Mouse (Mus musculus): ENCODE measurements around the gene Zmiz1. TPM values are rescaled to one million over a fixed set of nuclear protein-coding genes. Genes with fewer than 3 reads are reported as not detected.

Zmiz1 gene
- polyA plus RNA-seq, 1 experiment from 2014 or later, result 21.2 TPM

DNA sequence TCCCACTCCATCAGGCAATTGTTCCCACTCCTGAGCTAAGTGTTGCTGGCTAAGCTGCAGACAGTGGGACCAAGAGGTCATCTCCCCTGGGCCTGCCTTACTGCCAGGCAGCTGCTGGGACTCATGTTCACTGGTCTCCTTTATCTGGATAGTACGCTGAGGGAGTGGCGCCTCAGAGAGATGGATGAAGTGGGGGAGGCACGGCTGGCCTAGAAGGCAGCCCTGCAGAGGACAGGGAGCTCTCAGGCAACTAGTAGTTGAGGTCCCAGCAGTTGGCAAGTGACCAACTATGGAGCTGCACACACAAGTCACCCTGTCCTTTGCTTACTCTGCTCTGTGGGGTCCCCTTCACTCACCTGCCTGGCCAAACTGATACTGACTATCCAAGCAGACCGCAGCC lies 251.1 kb downstream of the Zmiz1 start:
- peak overlapping the region; percentile 20 for H3K27ac ChIP-seq (ENCODE audit: low read length)
- H3K4me3 ChIP-seq (ENCODE audit: low read length), result no peak overlapping the region
- H3K9me3 ChIP-seq (ENCODE audit: control insufficient read depth, low read length), result no peaks in the 10 kb centered on the region
- no peak overlapping the region for H3K4me2 ChIP-seq (ENCODE audit: low read depth, low read length)
- ATAC-seq, result peak; percentile 36
- no peaks in the 10 kb centered on the region for H3K27me3 ChIP-seq (replicated peaks; ENCODE audit: control insufficient read depth, insufficient read depth, low read length)
- 25% methylated on average over 4 of the region's 4 CpGs for WGBS
- H3K4me1 ChIP-seq (ENCODE audit: control insufficient read depth, insufficient read depth, low read length), result peaks cover 45% of the 10 kb centered on the region
- H3K36me3 ChIP-seq (ENCODE audit: control insufficient read depth, insufficient read depth, low read length), result no peaks in the 10 kb centered on the region; the same call in 1 of the 2 replicates
- peak overlapping the region; percentile 5; the same call in 1 of the 2 replicates for H3K9ac ChIP-seq (ENCODE audit: low read depth, low read length)

DNA sequence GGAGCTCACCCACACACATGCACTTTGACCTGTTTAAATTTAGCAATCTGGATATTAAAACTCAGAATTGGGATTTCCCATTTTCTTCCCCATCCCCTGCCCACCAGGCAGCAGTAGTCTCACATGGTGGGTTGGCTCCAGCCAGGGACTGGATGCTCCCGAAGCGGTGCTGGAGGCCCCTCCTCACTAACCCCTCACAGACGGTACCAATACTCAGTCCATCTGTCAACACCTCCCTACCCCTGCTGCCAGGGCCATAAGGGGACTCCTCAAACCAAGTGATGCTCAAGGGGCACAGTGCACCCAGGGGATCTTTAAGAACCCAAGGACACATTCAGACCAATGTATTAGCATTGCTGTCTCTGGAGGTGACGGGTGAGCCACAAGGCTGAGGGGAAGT lies 251.7 kb downstream of the Zmiz1 start:
- peak; percentile 5 for ATAC-seq
- peak overlapping the region; percentile 25; the same call in 1 of the 2 replicates for H3K9ac ChIP-seq (ENCODE audit: low read depth, low read length)

DNA sequence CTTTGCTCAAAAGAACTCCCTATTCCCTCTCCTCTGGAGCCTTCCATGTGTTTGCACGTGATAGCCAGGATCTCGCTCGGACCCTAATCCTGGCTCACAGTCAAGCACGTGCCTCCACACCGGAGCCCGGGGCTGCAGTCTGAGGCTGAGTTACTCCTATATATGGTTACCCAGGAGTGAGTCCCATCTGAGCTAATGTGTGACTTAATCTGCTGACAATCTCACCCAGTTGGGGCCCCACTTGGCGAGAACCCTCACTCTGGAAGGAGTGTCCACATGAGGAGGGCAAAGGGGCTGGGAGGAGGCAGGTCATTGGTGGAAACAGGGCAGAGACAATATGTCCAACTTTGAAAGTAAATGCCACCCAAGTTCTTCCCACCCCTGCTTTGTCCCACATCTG lies 252.2 kb downstream of the Zmiz1 start:
- ATAC-seq, result peak; percentile 86
- peak overlapping the region; percentile 27; the same call in 1 of the 2 replicates for H3K4me2 ChIP-seq (ENCODE audit: low read depth, low read length)
- peak overlapping the region; percentile 81 for H3K27ac ChIP-seq (ENCODE audit: low read length)
- H3K36me3 ChIP-seq (ENCODE audit: control insufficient read depth, insufficient read depth, low read length), result no peaks in the 10 kb centered on the region; the same call in 1 of the 2 replicates
- peak overlapping the region; percentile 25; the same call in 1 of the 2 replicates for H3K9ac ChIP-seq (ENCODE audit: low read depth, low read length)
- H3K9me3 ChIP-seq (ENCODE audit: control insufficient read depth, low read length), result no peaks in the 10 kb centered on the region
- no peak overlapping the region for H3K4me3 ChIP-seq (ENCODE audit: low read length)
- H3K4me1 ChIP-seq (ENCODE audit: control insufficient read depth, insufficient read depth, low read length), result peaks cover 45% of the 10 kb centered on the region
- 26% methylated on average over 7 of the region's 7 CpGs for WGBS
- no peaks in the 10 kb centered on the region for H3K27me3 ChIP-seq (replicated peaks; ENCODE audit: control insufficient read depth, insufficient read depth, low read length)

More for the DNA sequence above, 251.7 kb downstream of the Zmiz1 start:
- no peaks in the 10 kb centered on the region for H3K9me3 ChIP-seq (ENCODE audit: control insufficient read depth, low read length)
- H3K27me3 ChIP-seq (replicated peaks; ENCODE audit: control insufficient read depth, insufficient read depth, low read length), result no peaks in the 10 kb centered on the region
- peak overlapping the region; percentile 81 for H3K27ac ChIP-seq (ENCODE audit: low read length)
- no peak overlapping the region for H3K4me2 ChIP-seq (ENCODE audit: low read depth, low read length)
- no peaks in the 10 kb centered on the region; the same call in 1 of the 2 replicates for H3K36me3 ChIP-seq (ENCODE audit: control insufficient read depth, insufficient read depth, low read length)
- H3K4me1 ChIP-seq (ENCODE audit: control insufficient read depth, insufficient read depth, low read length), result peaks cover 45% of the 10 kb centered on the region
- 55% methylated on average over 4 of the region's 4 CpGs for WGBS
- no peak overlapping the region for H3K4me3 ChIP-seq (ENCODE audit: low read length)

DNA sequence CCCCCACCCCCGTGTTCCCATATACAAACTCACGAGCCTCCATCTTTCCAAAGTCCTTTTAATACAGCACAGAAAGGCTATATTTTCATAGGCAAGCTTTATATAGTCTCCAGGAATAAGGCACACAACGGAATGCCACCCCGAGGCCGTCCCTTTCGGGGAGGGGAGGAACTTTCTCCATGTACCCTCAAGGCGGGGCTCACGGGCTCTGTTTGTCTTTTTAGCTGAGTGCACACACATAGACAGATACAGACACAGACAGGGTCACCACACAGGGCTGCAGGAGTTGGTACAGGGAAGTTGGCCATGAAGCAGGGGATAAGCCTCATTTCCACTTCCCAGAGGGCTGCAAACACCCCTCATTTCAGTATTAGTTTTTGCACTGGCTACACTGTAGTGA lies 252.6 kb downstream of the Zmiz1 start:
- H3K4me2 ChIP-seq (ENCODE audit: low read depth, low read length), result peak overlapping the region; percentile 27; the same call in 1 of the 2 replicates
- H3K9ac ChIP-seq (ENCODE audit: low read depth, low read length), result peak overlapping the region; percentile 25; the same call in 1 of the 2 replicates
- H3K4me1 ChIP-seq (ENCODE audit: control insufficient read depth, insufficient read depth, low read length), result peaks cover 45% of the 10 kb centered on the region
- 42% methylated on average over 8 of the region's 8 CpGs for WGBS
- no peaks in the 10 kb centered on the region; the same call in 1 of the 2 replicates for H3K36me3 ChIP-seq (ENCODE audit: control insufficient read depth, insufficient read depth, low read length)
- H3K27me3 ChIP-seq (replicated peaks; ENCODE audit: control insufficient read depth, insufficient read depth, low read length), result no peaks in the 10 kb centered on the region
- peak overlapping the region; percentile 81 for H3K27ac ChIP-seq (ENCODE audit: low read length)
- H3K9me3 ChIP-seq (ENCODE audit: control insufficient read depth, low read length), result no peaks in the 10 kb centered on the region
- peak; percentile 51 for ATAC-seq
- H3K4me3 ChIP-seq (ENCODE audit: low read length), result no peak overlapping the region

DNA sequence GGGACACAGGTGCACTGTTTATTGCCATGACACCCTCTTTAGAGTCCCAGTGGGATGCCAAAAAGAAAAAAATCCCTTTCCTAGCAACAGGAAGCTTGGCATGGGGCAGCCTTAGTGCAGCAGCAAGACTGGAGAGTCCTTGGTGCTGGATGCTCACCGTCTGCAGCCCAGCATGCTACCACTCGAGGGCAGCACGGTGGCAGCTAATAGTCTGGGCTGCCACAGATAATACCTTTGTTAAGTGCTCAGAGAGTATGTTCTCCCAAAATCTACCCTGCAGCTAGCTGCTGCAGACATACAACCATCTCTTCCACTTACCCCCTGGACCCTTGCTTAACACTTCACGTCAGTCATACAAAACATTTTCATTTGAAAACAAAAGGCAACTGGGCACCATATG lies 254.5 kb downstream of the Zmiz1 start:
- Histone ChIP-seq H3K9me3 (ENCODE audit: control insufficient read depth, low read length) (no peaks in the 10 kb centered on the region), H3K4me3 (ENCODE audit: low read length) (no peak overlapping the region), H3K27ac (ENCODE audit: low read length) (no peak overlapping the region), H3K36me3 (ENCODE audit: control insufficient read depth, insufficient read depth, low read length) (no peaks in the 10 kb centered on the region; the same call in 1 of the 2 replicates), H3K27me3 (replicated peaks; ENCODE audit: control insufficient read depth, insufficient read depth, low read length) (no peaks in the 10 kb centered on the region), H3K4me2 (ENCODE audit: low read depth, low read length) (no peak overlapping the region), H3K4me1 (ENCODE audit: control insufficient read depth, insufficient read depth, low read length) (peaks cover 50% of the 10 kb centered on the region), H3K9ac (ENCODE audit: low read depth, low read length) (no peak overlapping the region)
- no peak for ATAC-seq
- WGBS, result 36% methylated on average over 4 of the region's 4 CpGs

Small RNA genes lying within 50 kb of the gene (microRNA-seq; reads per million reads assigned to microRNA genes)
- 3.2 reads per million, percentile 8 among the genes with 10 or more reads in this experiment for gene Mir3075

Other genes with a start within 250 kb of the Zmiz1 start
- 125 and 134 TPM in 2 replicates for gene Ppif, start 235.0 kb downstream of the Zmiz1 start, polyA plus RNA-seq (2015; fragmentation: Nextera tagmentation; extraction: Ambion mirVana)